Mouse (Mus musculus) liver, adult 2 months (tissue): ENCODE results near the gene Gsg1l.

Experiments used
- CTCF ChIP-seq: fragments of 200-500 bp; IDR thresholded peaks from 2 replicates; pipeline ENCODE4 v1.5.1; 2011; ENCODE audit warnings: low read depth, low read length, control low read depth
- POLR2A ChIP-seq: fragments of 200-500 bp; IDR thresholded peaks from 2 replicates; pipeline ENCODE4 v1.6.1; 2011; ENCODE audit warnings: low read length, control low read depth; ENCODE audit not compliant: insufficient read depth; ENCODE audit errors: extremely low read depth

GRCm38 (mm10) chr7:126087602-126088001 lies 5.4 kb upstream of the Gsg1l start:
- TF ChIP-seq POLR2A (no peak), CTCF (no peak)
